Mouse (Mus musculus): ENCODE measurements around the gene Psmb6. TPM values are rescaled to one million over a fixed set of nuclear protein-coding genes. Genes with fewer than 3 reads are reported as not detected.

Gene Psmb6
- polyA plus RNA-seq, 1 experiment from 2014 or later: 737 TPM

DNA sequence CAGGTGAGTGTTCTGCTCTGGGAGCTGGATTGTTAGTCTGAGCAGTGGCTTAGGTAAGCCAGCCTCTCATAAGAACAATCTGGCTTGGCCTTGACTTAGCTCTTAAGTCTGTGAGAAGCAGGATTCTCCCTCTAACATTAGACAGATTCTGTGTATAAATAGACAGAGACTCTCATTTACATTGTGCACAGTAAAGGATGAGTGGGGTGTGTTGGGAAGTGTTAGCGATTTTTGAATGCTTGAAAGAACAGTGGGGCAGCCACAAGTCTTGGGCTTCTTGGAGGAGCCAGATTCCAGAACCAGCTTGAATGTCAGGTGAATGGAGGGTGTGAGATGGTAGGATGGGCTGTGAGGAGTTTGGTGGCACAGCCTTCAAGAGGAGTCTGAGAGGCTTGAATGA, 46.5 kb downstream of the Psmb6 start:
- no peak overlapping the region for H3K4me2 ChIP-seq (ENCODE audit: low read length)
- peaks cover 7% of the 10 kb centered on the region for H3K4me1 ChIP-seq (ENCODE audit: control insufficient read depth, insufficient read depth, low read length)
- no peaks in the 10 kb centered on the region for H3K36me3 ChIP-seq (ENCODE audit: control insufficient read depth, insufficient read depth, low read length)
- no peaks in the 10 kb centered on the region for H3K9me3 ChIP-seq (replicated peaks; ENCODE audit: control insufficient read depth, low read length, poor library complexity, severe bottlenecking)
- no peak overlapping the region for H3K4me3 ChIP-seq (ENCODE audit: low read depth, low read length)
- 100% methylated on average over 1 of the region's 1 CpGs for WGBS
- H3K27ac ChIP-seq (ENCODE audit: low read length): no peak overlapping the region
- no peaks in the 10 kb centered on the region for H3K27me3 ChIP-seq (ENCODE audit: control insufficient read depth, insufficient read depth, low read depth, low read length)
- H3K9ac ChIP-seq (ENCODE audit: low read depth, low read length): no peak overlapping the region
- no peak for ATAC-seq

DNA sequence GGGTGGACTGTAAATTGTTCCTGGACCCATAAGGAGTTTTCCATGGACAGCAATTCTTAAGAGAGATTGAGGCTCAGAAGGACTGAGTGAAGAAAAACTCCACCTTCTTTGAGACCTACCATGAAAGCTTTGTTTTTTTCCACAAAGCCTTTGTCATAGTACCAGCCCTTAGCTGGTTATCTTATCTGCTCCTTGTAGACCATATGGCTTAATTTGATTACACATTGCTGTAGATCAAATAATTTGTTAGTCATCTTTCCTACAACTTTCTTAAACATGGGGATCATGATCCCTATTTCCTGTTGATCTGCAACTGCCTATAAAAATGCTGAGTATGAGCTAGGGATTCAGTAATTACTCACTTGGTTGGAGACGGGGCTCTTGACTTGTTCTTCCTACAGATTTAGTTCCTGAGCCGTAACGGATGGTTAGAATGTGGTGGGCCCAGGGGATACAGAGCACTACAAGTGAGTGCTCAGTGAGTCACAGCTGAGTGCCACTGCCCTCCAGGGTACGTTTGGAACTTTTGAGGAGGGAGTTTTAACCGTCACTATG, 47.3 kb downstream of the Psmb6 start:
- peaks cover 4% of the 10 kb centered on the region; the same call in 1 of the 2 replicates for H3K4me1 ChIP-seq (ENCODE audit: control insufficient read depth, insufficient read depth, low read length)
- no peak for ATAC-seq
- no peak overlapping the region for H3K9ac ChIP-seq (ENCODE audit: low read depth, low read length)
- no peak overlapping the region for H3K4me2 ChIP-seq (ENCODE audit: low read length)
- H3K4me3 ChIP-seq (ENCODE audit: low read depth, low read length): no peak overlapping the region
- H3K9me3 ChIP-seq (replicated peaks; ENCODE audit: control insufficient read depth, low read length, poor library complexity, severe bottlenecking): no peaks in the 10 kb centered on the region
- H3K36me3 ChIP-seq (ENCODE audit: control insufficient read depth, insufficient read depth, low read length): no peaks in the 10 kb centered on the region
- WGBS: 55% methylated on average over 5 of the region's 5 CpGs
- H3K27me3 ChIP-seq (ENCODE audit: control insufficient read depth, insufficient read depth, low read depth, low read length): no peaks in the 10 kb centered on the region
- no peak overlapping the region for H3K27ac ChIP-seq (ENCODE audit: low read length)

DNA sequence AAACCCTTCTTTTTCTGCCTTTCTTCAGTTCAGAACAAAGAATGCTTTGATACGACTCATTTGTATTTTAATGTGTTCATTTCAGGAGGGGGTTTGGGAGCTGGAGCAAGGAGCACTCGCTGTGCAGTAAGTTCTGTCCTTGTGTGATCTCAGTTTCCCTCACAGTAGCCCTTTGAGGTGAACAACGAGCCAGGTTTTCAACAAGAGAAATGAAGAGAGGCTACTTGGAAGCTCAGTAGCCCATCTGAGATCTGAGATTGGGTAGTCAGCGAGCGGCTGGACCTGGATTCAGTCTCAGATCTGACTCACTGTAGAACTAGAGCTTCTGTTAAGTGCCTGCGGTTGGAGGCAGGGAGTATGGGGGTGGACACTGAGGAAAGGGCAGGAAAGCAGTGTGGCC, 48.7 kb downstream of the Psmb6 start:
- no peaks in the 10 kb centered on the region for H3K9me3 ChIP-seq (replicated peaks; ENCODE audit: control insufficient read depth, low read length, poor library complexity, severe bottlenecking)
- H3K4me1 ChIP-seq (ENCODE audit: control insufficient read depth, insufficient read depth, low read length): peaks cover 18% of the 10 kb centered on the region
- no peak overlapping the region for H3K4me2 ChIP-seq (ENCODE audit: low read length)
- H3K4me3 ChIP-seq (ENCODE audit: low read depth, low read length): no peak overlapping the region
- WGBS: 45% methylated on average over 6 of the region's 6 CpGs
- no peaks in the 10 kb centered on the region for H3K27me3 ChIP-seq (ENCODE audit: control insufficient read depth, insufficient read depth, low read depth, low read length)
- no peak for ATAC-seq
- no peak overlapping the region for H3K27ac ChIP-seq (ENCODE audit: low read length)
- H3K36me3 ChIP-seq (ENCODE audit: control insufficient read depth, insufficient read depth, low read length): no peaks in the 10 kb centered on the region
- H3K9ac ChIP-seq (ENCODE audit: low read depth, low read length): no peak overlapping the region

DNA sequence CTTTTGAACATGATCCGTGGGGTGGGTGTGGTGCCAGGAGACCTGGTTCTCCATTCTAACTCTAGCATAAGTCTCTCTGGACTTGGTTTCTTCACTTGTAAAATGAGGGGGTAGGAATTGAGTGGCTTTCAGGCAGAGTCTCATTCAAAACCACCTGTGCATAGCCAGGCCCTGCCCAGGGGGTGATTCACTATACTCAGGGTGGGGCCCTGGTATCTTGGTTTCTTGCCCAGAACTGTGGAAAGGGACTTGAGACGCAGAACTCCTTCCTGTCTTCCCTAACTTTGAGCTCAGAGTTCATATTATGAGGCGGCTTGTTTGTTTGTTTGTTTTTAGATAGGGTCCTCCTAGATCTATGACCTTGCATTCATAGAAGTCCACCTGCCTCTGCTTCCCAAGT, 52.0 kb downstream of the Psmb6 start:
- H3K36me3 ChIP-seq (ENCODE audit: control insufficient read depth, insufficient read depth, low read length): no peaks in the 10 kb centered on the region; the same call in 1 of the 2 replicates
- H3K4me1 ChIP-seq (ENCODE audit: control insufficient read depth, insufficient read depth, low read length): peaks cover 22% of the 10 kb centered on the region
- no peak overlapping the region for H3K27ac ChIP-seq (ENCODE audit: low read length)
- no peak overlapping the region for H3K9ac ChIP-seq (ENCODE audit: low read depth, low read length)
- no peak for ATAC-seq
- H3K4me2 ChIP-seq (ENCODE audit: low read length): no peak overlapping the region
- no peaks in the 10 kb centered on the region for H3K9me3 ChIP-seq (replicated peaks; ENCODE audit: control insufficient read depth, low read length, poor library complexity, severe bottlenecking)
- WGBS: 80% methylated on average over 3 of the region's 3 CpGs
- no peaks in the 10 kb centered on the region for H3K27me3 ChIP-seq (ENCODE audit: control insufficient read depth, insufficient read depth, low read depth, low read length)
- H3K4me3 ChIP-seq (ENCODE audit: low read depth, low read length): no peak overlapping the region

Other genes with a start within 250 kb of the Psmb6 start
- not detected in 2 replicates for gene Alox12e, start 202.7 kb upstream of the Psmb6 start, polyA plus RNA-seq (2015; fragmentation: Nextera tagmentation; extraction: Ambion mirVana)
- 0.09 and 0.18 TPM in 2 replicates for gene Alox15, start 173.3 kb upstream of the Psmb6 start, polyA plus RNA-seq (2015; fragmentation: Nextera tagmentation; extraction: Ambion mirVana)
- 33.0 and 35.0 TPM in 2 replicates for gene Pelp1, start 115.3 kb upstream of the Psmb6 start, polyA plus RNA-seq (2015; fragmentation: Nextera tagmentation; extraction: Ambion mirVana)
- gene Arrb2, start 92.7 kb upstream of the Psmb6 start, polyA plus RNA-seq (2015; fragmentation: Nextera tagmentation; extraction: Ambion mirVana): 52.6 and 58.9 TPM in 2 replicates
- 44.1 and 45.9 TPM in 2 replicates for gene Med11, start 73.4 kb upstream of the Psmb6 start, polyA plus RNA-seq (2015; fragmentation: Nextera tagmentation; extraction: Ambion mirVana)
- 0.35 and 0.49 TPM in 2 replicates for gene Zmynd15, start 65.9 kb upstream of the Psmb6 start, polyA plus RNA-seq (2015; fragmentation: Nextera tagmentation; extraction: Ambion mirVana)
- 1.7 and 2.6 TPM in 2 replicates for gene Cxcl16, start 65.4 kb upstream of the Psmb6 start, polyA plus RNA-seq (2015; fragmentation: Nextera tagmentation; extraction: Ambion mirVana)
- 6.1 and 6.2 TPM in 2 replicates for gene Tm4sf5, start 20.1 kb upstream of the Psmb6 start, polyA plus RNA-seq (2015; fragmentation: Nextera tagmentation; extraction: Ambion mirVana)
- gene Vmo1, start 10.8 kb upstream of the Psmb6 start, polyA plus RNA-seq (2015; fragmentation: Nextera tagmentation; extraction: Ambion mirVana): 0.45 TPM in 1 of 2 replicates, not detected in the other
- gene Gltpd2, start 6.2 kb upstream of the Psmb6 start, polyA plus RNA-seq (2015; fragmentation: Nextera tagmentation; extraction: Ambion mirVana): 0.29 TPM in 1 of 2 replicates, not detected in the other
- not detected in 2 replicates for gene Gm40193, start 7.6 kb downstream of the Psmb6 start, polyA plus RNA-seq (2015; fragmentation: Nextera tagmentation; extraction: Ambion mirVana)
- 17.9 and 19.6 TPM in 2 replicates for gene Pld2, start 14.7 kb downstream of the Psmb6 start, polyA plus RNA-seq (2015; fragmentation: Nextera tagmentation; extraction: Ambion mirVana)
- 16.7 and 18.2 TPM in 2 replicates for gene Mink1, start 37.5 kb downstream of the Psmb6 start, polyA plus RNA-seq (2015; fragmentation: Nextera tagmentation; extraction: Ambion mirVana)
- not detected in 2 replicates for gene 4930544D05Rik, start 90.5 kb downstream of the Psmb6 start, polyA plus RNA-seq (2015; fragmentation: Nextera tagmentation; extraction: Ambion mirVana)
- gene Chrne, start 93.8 kb downstream of the Psmb6 start, polyA plus RNA-seq (2015; fragmentation: Nextera tagmentation; extraction: Ambion mirVana): not detected in 2 replicates
- 0.12 and 0.21 TPM in 2 replicates for gene Gp1ba, start 113.8 kb downstream of the Psmb6 start, polyA plus RNA-seq (2015; fragmentation: Nextera tagmentation; extraction: Ambion mirVana)
- gene Rnf167, start 121.9 kb downstream of the Psmb6 start, polyA plus RNA-seq (2015; fragmentation: Nextera tagmentation; extraction: Ambion mirVana): 105 TPM in 2 replicates
- 171 and 174 TPM in 2 replicates for gene Slc25a11, start 122.1 kb downstream of the Psmb6 start, polyA plus RNA-seq (2015; fragmentation: Nextera tagmentation; extraction: Ambion mirVana)
- gene Pfn1, start 129.3 kb downstream of the Psmb6 start, polyA plus RNA-seq (2015; fragmentation: Nextera tagmentation; extraction: Ambion mirVana): 617 and 632 TPM in 2 replicates
- gene Eno3, start 131.8 kb downstream of the Psmb6 start, polyA plus RNA-seq (2015; fragmentation: Nextera tagmentation; extraction: Ambion mirVana): 6.0 and 8.1 TPM in 2 replicates
- 151 and 157 TPM in 2 replicates for gene Spag7, start 144.0 kb downstream of the Psmb6 start, polyA plus RNA-seq (2015; fragmentation: Nextera tagmentation; extraction: Ambion mirVana)
- gene Camta2, start 162.7 kb downstream of the Psmb6 start, polyA plus RNA-seq (2015; fragmentation: Nextera tagmentation; extraction: Ambion mirVana): 22.1 and 22.4 TPM in 2 replicates
- 1.2 and 1.5 TPM in 2 replicates for gene Inca1, start 174.8 kb downstream of the Psmb6 start, polyA plus RNA-seq (2015; fragmentation: Nextera tagmentation; extraction: Ambion mirVana)
- gene Kif1c, start 175.2 kb downstream of the Psmb6 start, polyA plus RNA-seq (2015; fragmentation: Nextera tagmentation; extraction: Ambion mirVana): 1.3 and 1.5 TPM in 2 replicates
- 14.6 and 17.4 TPM in 2 replicates for gene Zfp3, start 238.8 kb downstream of the Psmb6 start, polyA plus RNA-seq (2015; fragmentation: Nextera tagmentation; extraction: Ambion mirVana)

Measured in midbrain, embryonic 16.5 days (tissue).